Mouse (Mus musculus) left cerebral cortex, adult 8-10 months (tissue): ENCODE measurements around the gene Prkch. TPM values are rescaled to one million over a fixed set of nuclear protein-coding genes. Genes with fewer than 3 reads are reported as not detected.

Source experiments
- DNase-seq, 2 experiments: peaks; one replicate each; pipeline ENCODE4 v3.0.0; 2022; ENCODE audit warnings: low spot score in 2 of 2
- total RNA-seq, 4 experiments: library from RNA; stranded (reverse); gene quantifications; 2 replicates each; pipeline ENCODE4 v1.2.4; 2022

The Prkch gene
- total RNA-seq, 4 experiments from 2014 or later, result 11.2 to 13.2 (median 12.5) TPM

DNA sequence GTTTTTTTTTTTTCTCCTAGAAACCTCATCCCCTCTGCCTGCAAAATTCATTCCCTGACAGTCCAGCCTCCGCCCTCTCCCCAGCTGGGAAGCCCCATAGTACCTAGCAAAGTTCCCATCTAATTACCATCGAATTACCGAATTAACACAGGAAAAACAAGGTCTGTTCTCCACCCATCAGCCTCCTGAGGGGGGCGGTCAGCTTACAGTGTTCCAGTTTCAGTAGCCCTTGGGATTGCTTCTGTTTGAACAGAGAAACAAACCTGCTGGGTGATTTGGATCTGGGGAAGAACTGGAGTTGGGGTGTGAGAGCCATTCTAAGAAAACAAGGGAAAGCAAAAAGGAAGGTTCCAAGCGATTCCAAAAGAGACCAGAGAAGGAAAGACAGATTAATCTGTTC lies 209.1 kb downstream of the Prkch start:
- no peak for DNase-seq

DNA sequence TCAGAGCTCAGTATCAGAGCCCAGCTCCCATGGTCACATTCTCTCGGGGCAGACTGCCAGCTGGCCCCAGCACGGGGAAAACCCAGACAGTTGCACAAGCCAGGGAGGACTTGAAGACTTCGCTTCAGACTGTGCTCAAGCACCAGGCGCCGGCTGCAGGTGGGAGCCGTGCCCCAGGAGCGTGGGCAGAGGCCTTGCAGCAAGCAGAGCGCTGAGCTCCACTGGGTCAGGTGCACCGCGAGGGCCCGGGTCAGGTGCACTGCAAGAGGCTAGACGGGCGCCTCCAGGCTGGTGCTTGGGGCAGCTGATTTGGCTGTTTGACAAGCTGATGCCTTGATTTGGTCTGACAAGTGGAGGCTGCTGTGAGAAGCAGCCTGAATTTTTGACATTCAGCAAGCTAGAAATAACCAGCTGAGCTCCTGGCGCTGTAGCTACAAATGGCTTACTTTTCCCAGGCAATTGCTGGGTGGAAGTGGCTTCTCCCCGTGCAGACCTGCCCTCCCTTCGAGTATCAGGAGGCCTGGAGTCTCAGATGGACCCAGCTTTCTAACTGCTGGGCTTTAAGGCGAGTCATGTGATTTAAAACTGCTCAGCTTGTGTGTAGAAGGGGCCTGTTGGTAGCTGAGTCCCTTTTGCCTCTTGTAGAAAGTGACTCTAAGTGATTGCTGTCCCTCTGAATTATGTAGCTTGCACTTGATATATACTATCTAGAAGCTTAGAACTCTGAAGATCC lies 209.7 kb downstream of the Prkch start:
- DNase-seq, result peak; percentile 59 to 74

DNA sequence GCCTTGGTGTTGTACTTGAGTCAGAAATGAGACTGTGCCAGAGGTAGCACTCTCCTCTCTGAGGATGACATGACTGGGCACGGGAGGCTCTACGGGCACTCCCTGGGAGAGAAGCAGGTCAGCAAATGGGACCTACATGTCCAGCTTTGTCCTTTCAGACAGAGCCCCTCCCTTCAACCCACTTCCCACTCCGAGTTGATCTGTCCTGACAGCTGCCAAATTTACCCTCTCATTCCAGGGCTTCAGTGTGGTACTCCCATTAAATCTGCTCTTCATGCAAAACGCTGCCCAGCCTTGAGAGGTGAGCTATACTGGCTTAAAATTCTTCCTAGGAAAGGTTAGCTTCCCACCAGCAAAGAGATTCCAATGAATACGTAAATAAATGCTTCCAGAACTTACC lies 215.1 kb downstream of the Prkch start:
- no peak for DNase-seq

DNA sequence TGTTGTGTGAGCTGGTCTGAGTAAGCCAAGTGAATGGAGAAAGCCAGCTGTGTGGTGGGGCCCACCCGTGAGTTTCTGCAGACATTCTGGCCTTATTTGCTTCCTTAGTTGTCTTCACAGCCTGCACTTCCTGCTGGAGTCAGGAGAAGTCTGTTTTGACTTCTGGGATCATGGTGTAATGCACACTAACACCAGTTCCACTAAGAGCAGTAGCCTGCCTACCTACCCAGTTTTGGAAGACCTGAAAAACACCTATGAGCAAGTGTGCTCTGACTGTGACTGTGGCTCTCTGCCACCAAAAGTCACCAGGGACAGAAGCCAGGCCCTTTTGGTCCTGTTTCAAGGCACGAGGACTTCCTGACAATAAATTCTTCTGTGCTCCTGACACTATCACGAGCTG lies 216.3 kb downstream of the Prkch start:
- DNase-seq, result no peak

DNA sequence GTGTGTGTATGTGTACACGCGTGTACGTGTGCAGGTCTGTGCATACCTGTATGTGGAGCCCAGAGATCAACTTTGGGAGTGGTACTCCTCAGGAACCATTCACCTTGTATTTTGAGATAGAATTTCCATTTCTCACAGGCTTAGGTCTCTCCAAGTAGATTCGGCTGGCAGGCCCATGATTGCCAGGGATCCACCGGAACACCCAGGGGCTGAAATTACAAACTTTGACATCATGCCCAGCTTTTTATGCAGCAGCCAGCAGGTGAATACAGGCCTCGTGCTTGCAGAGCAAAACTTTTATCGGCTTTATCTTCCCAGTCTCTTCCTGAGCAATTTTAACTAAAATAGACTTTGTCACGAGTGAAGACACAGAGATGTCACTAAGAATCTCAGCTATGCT lies 217.2 kb downstream of the Prkch start:
- DNase-seq, result no peak

DNA sequence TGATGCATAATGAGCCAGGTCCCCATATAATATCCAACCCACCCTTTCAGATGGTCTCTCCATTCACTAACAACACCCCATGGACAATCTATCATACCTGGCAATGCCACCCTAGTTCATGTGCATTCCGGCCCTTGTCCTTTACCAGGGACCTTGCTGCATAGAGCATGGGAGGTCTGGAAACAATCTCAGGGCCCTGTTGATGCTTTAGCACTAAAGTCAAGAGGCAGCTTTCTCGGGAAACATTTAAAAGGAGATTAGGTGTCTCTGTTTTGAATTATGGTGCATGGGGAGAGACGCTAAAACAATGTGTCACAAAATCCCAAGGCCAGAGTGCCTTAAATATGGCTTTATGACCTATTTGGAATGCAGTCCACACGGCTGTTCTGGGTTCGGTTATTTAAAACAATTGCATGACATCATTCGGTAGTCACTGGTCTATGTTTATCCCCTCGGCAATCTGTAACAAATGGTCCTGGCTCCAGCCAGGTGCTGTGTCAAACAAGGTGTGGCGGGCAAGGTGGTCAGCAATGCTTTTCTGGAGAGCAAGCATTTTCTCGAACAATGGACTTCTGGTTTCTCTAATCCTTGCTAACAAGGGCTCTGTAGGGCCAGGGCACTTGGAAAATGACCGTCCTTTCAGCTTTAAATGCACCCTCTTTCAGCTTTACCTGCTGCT lies 217.9 kb downstream of the Prkch start:
- DNase-seq, result no peak

DNA sequence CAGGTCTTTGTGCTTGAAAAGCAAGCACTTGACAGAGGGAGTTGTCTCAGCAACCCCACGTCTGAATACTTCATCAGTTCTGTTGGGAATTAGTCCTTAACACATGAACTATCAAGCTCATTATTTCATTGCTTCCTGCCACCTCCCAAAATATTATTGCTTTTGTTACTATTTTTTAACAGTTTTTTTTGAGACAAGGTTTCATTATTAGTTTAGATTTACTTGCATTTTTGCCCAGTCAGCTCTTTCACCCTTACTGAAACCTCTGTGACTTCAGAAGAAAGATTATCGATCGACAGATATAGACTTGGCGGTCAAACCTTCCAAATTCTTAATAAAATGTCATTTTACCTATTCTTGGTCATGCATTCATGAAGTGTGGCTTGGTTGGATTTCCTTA lies 219.3 kb downstream of the Prkch start:
- DNase-seq, result no peak

DNA sequence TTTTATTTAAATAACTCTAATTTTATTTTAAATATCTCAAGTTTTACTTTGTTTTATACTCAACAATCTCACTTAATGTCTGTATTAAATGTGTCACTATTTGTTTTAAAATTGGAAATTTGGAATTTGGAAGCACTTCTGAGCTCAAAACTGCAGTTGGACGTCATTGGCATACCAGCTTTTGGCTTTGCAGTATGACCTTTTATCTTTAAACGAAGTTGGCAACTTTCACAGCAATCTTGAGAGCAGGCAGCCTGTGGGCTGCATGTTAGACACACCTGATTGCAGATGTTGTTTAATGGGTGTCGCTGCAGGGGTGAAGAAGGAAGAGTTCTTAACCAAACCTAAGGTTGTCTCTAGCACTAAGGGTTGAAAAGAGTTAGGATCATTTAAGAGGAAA lies 220.9 kb downstream of the Prkch start:
- no peak for DNase-seq

DNA sequence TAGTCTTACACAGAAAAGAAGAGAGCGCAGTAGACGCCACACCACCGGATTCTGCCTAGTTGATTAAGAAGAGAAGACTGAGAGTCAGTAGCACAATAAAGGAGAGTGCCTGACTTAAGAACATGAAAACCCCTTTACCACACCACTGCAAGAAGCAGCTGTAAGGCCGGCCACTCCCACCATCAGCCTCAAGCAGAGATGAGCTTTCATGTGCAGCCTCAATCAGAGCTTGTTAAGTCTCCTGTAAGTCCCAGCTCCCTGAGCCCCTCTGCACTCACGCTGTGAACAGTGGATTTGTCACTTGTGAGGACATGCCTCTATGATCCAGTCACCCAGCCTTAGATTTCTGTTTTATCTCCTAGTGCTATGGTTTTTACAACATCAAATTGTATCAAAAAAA lies 221.4 kb downstream of the Prkch start:
- no peak for DNase-seq

DNA sequence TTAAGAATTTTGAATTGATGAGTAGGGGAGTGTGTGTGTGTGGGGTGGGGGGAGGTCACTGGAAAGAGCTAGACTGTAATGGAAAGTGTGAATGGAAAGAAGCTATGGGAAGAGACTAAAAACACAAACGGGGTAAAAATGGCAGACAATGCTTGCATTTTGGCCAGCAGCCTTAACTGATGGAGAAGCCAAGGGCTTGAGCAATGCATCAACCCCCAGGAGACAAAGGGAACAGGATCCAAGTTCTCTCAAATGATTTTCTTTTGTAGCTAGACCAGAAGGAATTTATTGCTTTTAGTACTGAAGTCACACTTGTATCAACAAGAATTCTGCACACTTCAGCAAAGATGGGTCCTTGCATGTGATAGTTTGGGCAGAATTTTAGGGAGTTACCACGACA lies 222.6 kb downstream of the Prkch start:
- no peak for DNase-seq

DNA sequence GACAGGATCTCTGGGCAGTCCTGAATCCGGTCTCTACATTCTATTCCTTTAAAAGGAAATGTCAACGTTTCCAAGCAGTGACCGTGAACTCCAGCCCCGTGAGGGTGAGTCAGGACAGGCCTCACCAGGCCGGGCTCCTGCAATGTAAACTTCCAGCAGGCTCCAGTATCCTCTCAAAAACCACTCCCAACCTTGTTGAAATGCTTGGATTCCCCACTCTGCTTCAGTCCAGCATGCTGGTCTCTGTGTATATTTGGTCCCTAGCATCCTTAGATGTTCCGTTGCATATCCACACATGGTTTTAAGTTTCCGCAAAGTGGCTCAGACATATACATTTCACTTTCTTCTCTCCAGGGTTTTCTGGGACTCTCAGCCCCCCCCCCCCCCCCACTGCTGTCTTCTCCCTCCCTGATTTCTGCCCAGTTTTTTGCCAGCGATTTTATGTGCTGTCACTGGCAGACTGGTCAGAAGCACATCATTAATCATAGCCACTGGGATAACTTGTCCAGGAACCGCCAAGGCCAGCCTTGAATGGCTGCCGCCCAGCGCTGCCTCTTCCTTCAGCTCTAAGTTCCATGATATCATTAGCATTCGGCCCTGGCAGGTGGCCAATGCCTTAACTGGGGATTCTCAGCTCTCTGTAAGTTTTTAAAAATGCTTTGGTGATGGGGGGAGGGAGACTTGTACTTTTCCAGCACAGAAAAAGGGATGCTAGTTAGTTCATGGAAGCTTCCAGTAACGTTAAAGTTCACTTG lies 225.6 kb downstream of the Prkch start:
- DNase-seq, result no peak

DNA sequence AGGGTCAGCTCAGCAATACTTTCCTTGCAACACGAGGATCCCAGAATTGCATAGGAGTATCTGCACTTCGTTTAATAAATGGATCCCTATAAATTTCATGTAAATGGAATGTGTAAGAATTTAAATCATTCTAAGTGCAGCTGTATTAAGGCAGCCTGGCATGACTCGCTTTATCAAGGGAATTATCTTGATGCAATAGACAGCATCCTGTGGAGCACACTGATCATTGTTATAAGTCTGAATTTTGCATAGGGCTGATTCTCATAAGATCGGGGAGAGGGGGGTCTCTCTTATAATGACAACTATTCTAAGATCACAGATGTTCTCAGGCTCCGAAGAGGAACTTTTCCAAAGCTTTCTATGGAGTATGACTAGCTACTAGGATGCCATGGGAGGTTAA lies 226.3 kb downstream of the Prkch start:
- DNase-seq, result no peak

DNA sequence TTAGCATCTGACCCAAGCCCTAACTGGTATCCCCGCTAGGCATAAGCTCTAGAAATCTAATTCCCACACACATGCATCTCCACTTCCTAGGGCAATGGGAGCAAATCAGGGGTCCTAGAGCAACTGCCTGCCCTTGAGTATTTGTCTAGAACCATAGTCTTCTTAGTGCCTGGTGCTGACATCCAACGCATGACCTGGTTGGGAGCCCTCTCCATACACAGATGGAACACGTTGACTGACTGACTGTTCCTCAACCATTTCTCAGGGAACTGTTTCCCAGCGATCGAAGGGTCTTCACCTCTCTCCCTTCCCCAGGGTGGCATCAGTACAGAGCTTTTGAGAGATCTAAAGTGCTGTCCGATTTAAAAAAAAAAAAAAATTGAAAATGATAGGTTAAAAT lies 227.6 kb downstream of the Prkch start:
- DNase-seq, result no peak

DNA sequence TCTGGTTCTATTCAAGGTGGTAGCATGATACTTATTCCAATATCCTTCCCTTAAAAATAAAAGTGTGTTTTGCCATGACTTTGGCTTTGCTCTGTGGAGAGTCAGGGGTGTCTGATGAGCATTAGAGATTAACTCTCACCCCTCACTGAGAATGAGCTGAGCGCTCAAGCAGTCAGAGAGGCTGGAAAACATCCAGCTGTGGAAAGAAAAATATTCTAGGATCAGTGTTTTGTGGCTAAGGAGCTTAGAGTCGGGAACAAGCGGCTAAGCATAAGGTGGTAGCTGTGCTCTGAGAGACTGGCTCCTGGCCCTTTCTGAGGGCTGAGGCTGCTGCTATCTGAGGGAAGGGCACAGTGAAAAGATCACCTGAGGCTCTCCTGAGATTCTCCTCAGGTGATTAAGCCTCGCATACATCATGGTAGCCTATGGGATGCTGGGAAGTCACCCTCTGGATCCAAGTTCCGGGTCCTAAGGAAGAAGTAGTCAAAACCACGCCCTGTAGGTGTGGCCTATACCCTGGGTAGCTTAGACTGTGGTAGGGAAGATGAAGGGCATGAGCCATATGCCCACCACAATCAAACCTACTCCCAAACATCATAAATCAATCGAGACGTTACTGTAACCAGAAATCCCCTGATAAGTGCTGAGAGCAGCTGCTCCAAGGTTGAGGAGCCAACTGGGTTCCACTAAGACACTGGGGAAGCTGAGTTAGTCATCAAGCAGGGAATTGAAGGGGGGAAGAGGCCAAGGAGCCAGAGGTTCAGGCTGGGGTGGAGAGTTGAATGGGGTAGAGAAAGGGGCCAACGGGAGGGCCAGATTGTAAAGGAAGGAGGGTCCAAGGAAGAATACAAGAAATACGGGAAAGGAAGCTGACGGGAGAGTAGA lies 228.7 kb downstream of the Prkch start:
- DNase-seq, result no peak

DNA sequence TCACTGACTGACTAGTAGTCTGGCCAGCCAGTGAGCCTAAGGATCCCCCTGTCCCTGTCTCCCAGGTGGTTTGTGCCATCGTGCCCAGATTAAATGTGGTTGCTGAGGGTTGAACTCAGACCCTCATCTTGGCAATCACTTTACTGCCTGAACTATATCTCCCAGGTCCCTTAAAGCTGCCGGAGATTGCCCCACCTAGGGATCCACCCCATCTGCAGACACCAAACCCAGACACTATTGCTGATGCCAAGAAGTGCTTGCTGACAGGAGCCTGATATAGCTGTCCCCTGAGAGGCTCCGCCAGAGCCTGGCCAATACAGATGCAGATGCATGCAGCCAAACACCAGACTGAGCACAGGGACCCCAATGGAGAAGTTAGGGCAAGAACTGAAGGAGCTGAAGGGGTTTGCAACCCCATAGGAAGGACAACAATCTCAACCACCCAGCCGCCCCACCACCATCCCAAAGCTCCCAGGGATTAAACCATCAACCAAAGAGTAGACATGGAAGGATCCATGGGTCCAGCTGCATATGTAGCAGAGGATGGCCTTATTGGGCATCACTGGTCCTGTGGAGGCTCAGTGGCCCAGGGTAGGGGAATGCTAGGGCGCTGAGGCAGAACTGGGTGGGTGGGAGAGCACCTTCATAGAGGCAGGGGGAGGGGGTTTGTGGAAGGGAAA lies 229.6 kb downstream of the Prkch start:
- no peak for DNase-seq

DNA sequence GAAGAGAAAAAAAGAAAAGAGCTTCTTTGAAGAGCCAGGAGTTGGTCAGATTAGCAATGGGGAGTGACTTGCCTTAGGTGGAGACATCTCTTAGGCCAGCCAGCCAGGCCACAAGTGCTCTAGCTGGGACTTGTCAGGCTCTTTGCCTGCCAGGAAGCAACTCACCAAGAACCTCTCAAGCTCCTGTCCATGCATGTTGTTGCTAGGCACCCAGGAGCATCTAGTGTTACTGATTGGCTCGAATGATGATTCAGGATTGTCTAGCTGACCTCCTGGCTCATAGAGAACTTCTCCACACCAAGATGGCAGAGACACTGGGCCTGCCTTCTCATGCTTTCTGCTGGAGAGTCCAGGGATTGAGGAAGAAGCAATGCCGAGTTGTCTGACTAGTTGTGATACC lies 230.3 kb downstream of the Prkch start:
- no peak for DNase-seq

DNA sequence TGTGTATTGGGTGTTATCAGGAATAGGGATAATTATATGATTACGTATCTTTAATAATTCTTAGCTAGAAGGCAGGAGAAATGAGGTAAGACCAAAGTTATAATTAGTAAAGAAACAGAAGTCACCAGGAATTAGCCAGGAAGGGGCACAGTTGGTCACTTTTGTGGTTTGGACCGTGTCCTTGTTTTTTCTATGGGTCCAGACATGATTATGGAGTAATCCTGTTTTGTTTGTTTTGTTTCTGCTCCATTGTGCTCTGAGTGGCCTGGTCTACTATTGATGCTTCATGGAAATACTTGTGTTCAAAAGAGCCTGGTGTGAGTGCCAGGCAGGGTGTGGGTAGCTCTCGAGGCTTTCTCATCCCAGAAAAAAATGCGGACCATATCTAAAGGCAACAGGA lies 230.9 kb downstream of the Prkch start:
- no peak for DNase-seq

DNA sequence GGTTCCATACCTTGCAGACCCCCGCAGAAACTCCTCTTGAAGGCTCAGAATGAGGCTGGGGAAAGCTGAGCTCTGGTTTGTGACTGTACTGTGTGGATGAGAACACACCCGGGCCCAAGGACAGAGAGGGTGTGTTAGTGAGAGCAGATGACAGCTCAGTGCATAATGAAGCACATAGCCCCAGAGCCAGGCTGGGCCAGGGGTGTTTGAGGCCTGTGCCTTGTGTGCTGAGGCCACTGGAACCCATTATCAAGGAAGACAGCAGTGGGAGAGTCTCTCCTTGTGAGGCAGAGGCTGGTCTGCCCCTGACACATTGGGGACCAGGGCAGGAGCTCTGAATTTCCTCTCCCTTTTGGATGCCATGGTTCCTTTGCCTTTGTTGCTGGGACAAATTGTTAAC lies 231.3 kb downstream of the Prkch start:
- DNase-seq, result no peak

DNA sequence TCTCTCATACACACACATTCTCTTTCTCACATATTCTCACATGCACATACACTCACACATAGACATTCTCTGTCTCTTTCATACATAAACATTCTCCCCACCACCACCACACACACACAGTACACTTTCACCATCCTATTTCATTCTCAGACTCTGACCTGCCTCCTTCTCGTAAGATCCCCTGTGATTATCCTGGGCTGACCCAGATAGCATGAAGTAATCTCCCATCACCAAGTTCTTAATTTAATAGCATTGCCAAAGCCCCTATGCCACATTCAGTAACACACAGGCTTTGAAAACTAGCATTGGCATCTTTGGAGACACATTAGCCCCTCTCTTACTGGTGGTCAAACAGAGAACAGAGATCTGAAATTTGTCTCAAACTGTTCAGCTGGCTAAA lies 232.3 kb downstream of the Prkch start:
- DNase-seq, result no peak

DNA sequence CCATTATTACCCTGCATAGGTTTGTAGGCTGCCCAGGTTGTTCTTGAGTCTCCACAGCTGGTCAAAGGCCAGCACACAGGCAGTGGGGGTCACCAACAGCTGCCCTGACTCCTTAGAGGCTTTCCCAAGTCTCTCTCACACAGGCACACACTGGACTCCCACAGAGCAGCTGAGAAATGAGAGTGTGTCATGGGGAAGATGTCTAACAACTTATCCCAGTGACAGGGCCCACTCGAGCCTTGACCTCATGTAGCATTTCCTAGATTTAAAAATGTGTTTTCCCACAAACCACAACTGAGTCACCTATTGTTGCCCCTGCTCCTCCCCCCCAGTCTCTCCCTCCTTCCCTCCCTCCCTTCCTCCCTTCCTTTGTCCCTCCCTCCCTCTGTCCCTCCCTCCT lies 234.2 kb downstream of the Prkch start:
- no peak for DNase-seq

DNA sequence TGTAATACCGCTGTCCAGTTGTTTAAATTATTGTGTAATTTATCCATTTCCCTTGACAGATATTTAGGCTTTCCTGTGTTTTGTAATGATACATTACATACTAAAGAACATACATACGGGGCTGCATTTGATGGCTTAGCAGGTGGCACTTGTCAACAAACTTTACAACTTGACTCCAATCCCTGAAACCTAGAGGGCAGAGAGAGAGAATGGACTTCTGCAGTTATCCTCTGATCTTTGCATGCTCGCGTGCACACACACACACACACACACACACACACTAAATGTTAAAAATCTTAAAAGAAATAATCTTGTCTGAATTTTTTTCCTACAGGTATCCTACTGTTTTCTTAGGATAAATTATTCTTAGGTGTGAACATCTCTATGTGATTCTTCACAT lies 236.6 kb downstream of the Prkch start:
- no peak for DNase-seq
